Mouse (Mus musculus) myocyte (in vitro differentiated cells): ENCODE measurements around the gene Telo2. TPM values are rescaled to one million over a fixed set of nuclear protein-coding genes. Genes with fewer than 3 reads are reported as not detected.

Experiments used
- H3K27me3 ChIP-seq: one replicate; pipeline ENCODE4 v1.6.1; 2011; ENCODE audit not compliant: control insufficient read depth, insufficient read depth, insufficient read length
- H3K36me3 ChIP-seq: one replicate; pipeline ENCODE4 v1.6.1; 2011; ENCODE audit not compliant: control insufficient read depth, insufficient read depth
- H3K4me2 ChIP-seq: one replicate; pipeline ENCODE4 v1.6.1; 2011; ENCODE audit warnings: low read depth, control low read depth
- H3K4me3 ChIP-seq: one replicate; pipeline ENCODE4 v1.5.1; 2011; ENCODE audit warnings: mild to moderate bottlenecking, control low read depth, moderate library complexity
- H3K79me2 ChIP-seq: one replicate; pipeline ENCODE4 v1.6.1; 2011; ENCODE audit not compliant: control insufficient read depth, insufficient read depth
- H3ac ChIP-seq: one replicate; pipeline ENCODE4 v1.6.1; 2011; ENCODE audit not compliant: control insufficient read depth, insufficient read length
- CEBPB ChIP-seq: IDR thresholded peaks from 2 replicates; pipeline ENCODE4 v1.6.1; 2011; ENCODE audit warnings: mild to moderate bottlenecking, moderate library complexity; ENCODE audit not compliant: poor library complexity, insufficient read depth, severe bottlenecking
- E2F4 ChIP-seq: IDR thresholded peaks from one replicate; pipeline ENCODE4 v1.6.1; 2011; ENCODE audit warnings: mild to moderate bottlenecking, control low read depth, moderate library complexity; ENCODE audit not compliant: insufficient read depth
- MAX ChIP-seq: IDR thresholded peaks from one replicate; pipeline ENCODE4 v1.6.1; 2011; ENCODE audit warnings: low read depth, mild to moderate bottlenecking, control low read depth
- MYOD1 ChIP-seq, 3 experiments: IDR thresholded peaks; one replicate each; pipeline ENCODE4 v1.6.1; 2011; ENCODE audit warnings: control low read depth in 2 of 3, low read depth in 2 of 3, mild to moderate bottlenecking in 2 of 3, moderate library complexity in 1 of 3; ENCODE audit not compliant: insufficient read length in 2 of 3, control insufficient read depth in 1 of 3
- MYOG ChIP-seq, 3 experiments: IDR thresholded peaks; one replicate each; pipeline ENCODE4 v1.6.1; 2011; ENCODE audit warnings: control low read depth in 2 of 3, low read depth in 2 of 3, mild to moderate bottlenecking in 2 of 3; ENCODE audit not compliant: insufficient read length in 2 of 3, control insufficient read depth in 1 of 3, insufficient read depth in 1 of 3
- POLR2A ChIP-seq: IDR thresholded peaks from one replicate; pipeline ENCODE4 v1.6.1; 2011; ENCODE audit warnings: low read depth, mild to moderate bottlenecking, control low read depth, moderate library complexity; ENCODE audit not compliant: insufficient read length
- POLR2AphosphoS2 ChIP-seq: IDR thresholded peaks from one replicate; pipeline ENCODE4 v1.6.1; 2011; ENCODE audit warnings: low read depth, control low read depth; ENCODE audit not compliant: insufficient read length
- REST ChIP-seq: IDR thresholded peaks from one replicate; pipeline ENCODE4 v1.6.1; 2011; ENCODE audit warnings: mild to moderate bottlenecking, control low read depth, moderate library complexity; ENCODE audit not compliant: insufficient read depth, insufficient read length
- SRF ChIP-seq: IDR thresholded peaks from one replicate; pipeline ENCODE4 v1.6.1; 2011; ENCODE audit warnings: low read depth; ENCODE audit not compliant: control insufficient read depth, insufficient read length
- TCF12 ChIP-seq: IDR thresholded peaks from one replicate; pipeline ENCODE4 v1.6.1; 2011; ENCODE audit warnings: mild to moderate bottlenecking, control low read depth; ENCODE audit not compliant: poor library complexity, insufficient read depth, severe bottlenecking
- TCF3 ChIP-seq: IDR thresholded peaks from one replicate; pipeline ENCODE4 v1.6.1; 2011; ENCODE audit warnings: low read depth, control low read depth; ENCODE audit not compliant: insufficient read length
- USF1 ChIP-seq: IDR thresholded peaks from one replicate; pipeline ENCODE4 v1.6.1; 2011; ENCODE audit warnings: low read depth, mild to moderate bottlenecking, control low read depth, moderate library complexity
- polyA plus RNA-seq: library from polyadenylated mRNA; unstranded; fragments of >200 nt; fragmentation: generic; extraction: Trizol; gene quantifications from one replicate; pipeline ENCODE4 v1.2.1, GENCODE M21; 2012; ENCODE audit warnings: missing spikeins

The Telo2 gene
- polyA plus RNA-seq, 1 experiment = 14.4 TPM

DNA sequence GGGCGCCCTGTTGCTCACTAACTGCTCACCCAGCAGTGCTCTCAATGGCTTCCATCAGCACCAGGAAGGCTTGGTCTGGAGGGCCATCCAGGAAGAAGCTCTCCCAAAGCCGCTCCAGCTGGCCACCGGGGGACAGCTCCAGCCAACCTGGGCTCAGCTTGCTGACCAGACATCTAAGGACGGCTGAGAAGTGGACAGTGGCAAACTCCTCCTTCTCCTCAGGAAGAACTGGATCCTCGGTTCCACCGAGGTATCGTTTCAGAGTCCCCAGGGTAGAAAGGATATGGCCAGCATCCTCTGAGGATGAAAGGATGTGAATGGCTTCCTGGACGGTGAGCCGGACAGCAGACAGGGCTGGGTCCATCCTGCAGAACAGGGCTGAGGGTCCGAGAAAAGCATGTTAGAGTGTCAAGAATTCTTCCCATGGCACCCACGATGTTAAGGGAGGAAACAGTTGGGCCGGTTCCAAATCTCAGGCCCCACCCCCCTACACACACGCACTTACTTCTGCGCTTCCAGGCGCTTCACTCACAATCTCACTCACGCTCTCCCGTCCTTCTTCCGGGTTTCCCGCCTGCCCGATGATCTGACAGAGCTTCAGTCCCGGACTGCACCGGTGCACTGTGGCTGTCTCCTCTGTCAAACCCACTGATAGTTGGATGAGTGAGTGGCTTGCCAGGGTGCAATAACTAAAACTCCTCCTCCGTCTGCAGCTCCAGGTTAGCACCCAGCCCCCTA is 690 bp downstream of the Telo2 start:
- no peak for TF ChIP-seq SRF
- no peak for TF ChIP-seq MAX
- Histone ChIP-seq H3ac (peak overlapping the region; percentile 20), H3K79me2 (peaks cover 7% of the 10 kb centered on the region), H3K36me3 (no peaks in the 10 kb centered on the region), H3K27me3 (peaks cover 4% of the 10 kb centered on the region), H3K4me3 (peak overlapping the region; percentile 61), H3K4me2 (peak overlapping the region; percentile 98)

DNA sequence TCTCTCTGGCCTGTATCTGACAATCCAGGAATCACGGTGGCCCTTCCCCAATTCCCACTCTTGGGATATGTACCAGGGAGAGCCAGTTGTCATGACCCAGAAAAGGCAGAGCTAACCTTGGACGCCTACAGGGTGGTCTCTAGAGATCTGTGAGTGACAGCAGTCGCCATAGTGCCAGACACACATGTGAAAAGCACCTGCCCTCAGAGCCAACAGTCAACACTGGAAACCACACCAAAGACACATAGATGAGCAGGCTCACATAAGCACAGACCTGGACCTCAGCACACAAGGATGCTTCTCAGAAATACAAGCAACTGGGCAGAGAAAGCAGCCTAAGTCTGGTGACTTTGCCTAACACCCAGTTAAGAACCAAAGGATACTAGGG is 3.4 kb downstream of the Telo2 start:
- Histone ChIP-seq H3K4me2 (no peak overlapping the region), H3K36me3 (no peaks in the 10 kb centered on the region), H3K4me3 (no peak overlapping the region), H3K27me3 (no peaks in the 10 kb centered on the region), H3ac (no peak overlapping the region), H3K79me2 (peaks cover 7% of the 10 kb centered on the region)
- TF ChIP-seq POLR2A = no peak
- no peak for TF ChIP-seq REST

DNA sequence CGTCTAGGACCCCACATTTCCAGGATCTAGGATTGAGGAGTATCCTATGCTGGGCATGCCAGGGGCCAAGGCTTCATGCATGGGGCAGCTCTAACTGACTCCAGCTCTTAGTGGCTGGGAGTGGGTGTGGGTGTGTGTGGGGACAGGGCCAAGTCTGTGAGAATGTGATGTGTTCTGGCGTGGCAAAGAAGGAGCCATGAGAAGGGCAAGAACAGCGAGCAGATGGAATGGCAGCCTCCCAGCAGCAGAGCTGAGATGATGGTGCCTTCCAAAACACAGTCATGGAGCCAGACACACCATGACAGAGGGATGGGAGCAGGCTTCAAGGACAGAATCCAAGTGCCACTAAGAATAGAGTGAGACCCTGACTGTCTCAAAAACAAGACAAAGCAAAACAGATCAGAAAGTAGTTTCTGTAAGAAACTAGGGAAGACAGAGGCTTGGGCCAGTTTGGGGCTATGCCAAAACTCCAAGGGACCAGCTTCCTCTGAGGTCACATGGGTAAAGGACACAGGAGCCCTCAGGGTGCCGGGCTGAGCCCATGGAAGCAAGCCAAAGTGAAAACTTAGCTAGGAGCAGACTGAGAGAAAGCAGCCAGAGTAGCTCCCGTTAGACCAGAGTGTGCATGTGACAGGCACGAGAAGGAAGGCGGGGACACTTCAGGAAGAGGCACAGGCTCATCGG is 3.9 kb downstream of the Telo2 start:
- peaks cover 7% of the 10 kb centered on the region for H3K79me2 ChIP-seq
- H3K4me3 ChIP-seq = no peak overlapping the region
- no peaks in the 10 kb centered on the region for H3K36me3 ChIP-seq
- H3K27me3 ChIP-seq = no peaks in the 10 kb centered on the region
- peak overlapping the region; percentile 2 for H3K4me2 ChIP-seq
- H3ac ChIP-seq = no peak overlapping the region
- TF ChIP-seq TCF12 (no peak), CEBPB (no peak), MAX (no peak), POLR2A (no peak), SRF (no peak), USF1 (no peak), MYOG (IDR thresholded peaks at IDR 0.05; ENCODE audit: control insufficient read depth in 1 of 3, insufficient read depth in 1 of 3, insufficient read length in 2 of 3, low read depth in 2 of 3) (no peak), TCF3 (no peak), REST (no peak), POLR2AphosphoS2 (no peak), MYOD1 (IDR thresholded peaks at IDR 0.05; ENCODE audit: control insufficient read depth in 1 of 3, insufficient read length in 2 of 3, low read depth in 2 of 3) (no peak), E2F4 (no peak)

DNA sequence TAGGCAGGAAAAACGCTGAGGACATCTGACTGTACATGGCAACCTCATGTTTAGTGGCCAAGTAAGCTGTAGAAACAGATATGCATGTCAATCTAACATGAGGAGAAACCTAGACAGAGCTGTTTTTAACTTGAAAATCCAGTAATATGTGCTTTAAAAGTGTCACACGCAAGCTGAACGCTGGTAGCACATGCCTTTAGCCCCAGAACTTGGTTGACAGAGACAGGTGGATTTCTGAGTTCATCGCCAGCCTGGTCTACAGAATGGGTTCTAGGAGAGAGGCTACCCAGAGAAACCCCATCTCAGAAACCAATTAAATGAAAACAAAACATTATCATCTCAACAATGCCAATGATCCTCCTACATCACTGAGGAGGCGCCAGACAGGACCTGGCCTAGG is 4.5 kb downstream of the Telo2 start:
- no peak overlapping the region for H3K4me2 ChIP-seq
- peak in 2 of 3 experiments; percentile 59 to 66 for TF ChIP-seq MYOD1 (IDR thresholded peaks at IDR 0.05; ENCODE audit: control insufficient read depth in 1 of 3, insufficient read length in 2 of 3, low read depth in 2 of 3)
- no peak for TF ChIP-seq REST
- H3K4me3 ChIP-seq = no peak overlapping the region
- H3K79me2 ChIP-seq = peaks cover 7% of the 10 kb centered on the region
- H3ac ChIP-seq = no peak overlapping the region
- H3K36me3 ChIP-seq = no peaks in the 10 kb centered on the region
- H3K27me3 ChIP-seq = no peaks in the 10 kb centered on the region

DNA sequence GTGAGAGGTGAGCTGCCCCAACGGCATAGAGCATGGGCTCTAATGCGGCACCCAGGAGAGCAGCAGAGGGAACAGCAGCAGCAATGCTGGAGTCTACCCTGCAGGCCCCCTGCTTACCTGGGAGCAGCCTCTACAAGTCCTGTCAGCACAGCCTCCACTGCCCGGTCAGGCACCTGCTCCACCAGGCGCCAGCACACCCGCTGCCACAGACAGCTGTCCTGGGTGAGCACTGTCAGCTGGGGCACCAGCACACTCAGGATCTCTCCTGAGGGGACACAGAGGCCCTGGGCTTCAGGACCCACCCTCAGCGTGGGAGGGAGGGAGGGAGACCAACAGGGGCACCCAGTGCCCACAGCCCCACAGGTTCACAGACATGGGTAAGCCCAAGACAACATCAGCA is 5.2 kb downstream of the Telo2 start:
- peaks cover 7% of the 10 kb centered on the region for H3K79me2 ChIP-seq
- TF ChIP-seq MAX = no peak
- no peak for TF ChIP-seq SRF
- TF ChIP-seq TCF3 = peak; percentile 31
- no peak for TF ChIP-seq POLR2A
- no peak for TF ChIP-seq CEBPB
- TF ChIP-seq POLR2AphosphoS2 = no peak
- TF ChIP-seq MYOD1 (IDR thresholded peaks at IDR 0.05; ENCODE audit: control insufficient read depth in 1 of 3, insufficient read length in 2 of 3, low read depth in 2 of 3) = peak in 2 of 3 experiments; percentile 77 to 81
- no peak for TF ChIP-seq TCF12
- TF ChIP-seq USF1 = no peak
- TF ChIP-seq E2F4 = no peak
- TF ChIP-seq REST = no peak
- peak in 2 of 3 experiments; percentile 86 to 88 for TF ChIP-seq MYOG (IDR thresholded peaks at IDR 0.05; ENCODE audit: control insufficient read depth in 1 of 3, insufficient read depth in 1 of 3, insufficient read length in 2 of 3, low read depth in 2 of 3)
- no peak overlapping the region for H3ac ChIP-seq
- no peak overlapping the region for H3K4me3 ChIP-seq
- no peak overlapping the region for H3K4me2 ChIP-seq
- H3K27me3 ChIP-seq = no peaks in the 10 kb centered on the region
- H3K36me3 ChIP-seq = no peaks in the 10 kb centered on the region
